Mouse (Mus musculus) forebrain, embryonic 16.5 days (tissue): ENCODE data around the gene Cdyl. TPM values are rescaled to one million over a fixed set of nuclear protein-coding genes. Genes with fewer than 3 reads are reported as not detected.

Source experiments
- ATAC-seq: fragments of 200-750 bp; cut with Nextera tagmentation; 2 replicates; pipeline ENCODE4 v1.8.0; 2017; ENCODE audit warnings: mild to moderate bottlenecking, moderate library complexity
- H3K27ac ChIP-seq: fragments of 300-500 bp; sonication (generic); 2 replicates; pipeline ENCODE4 v1.5.1; 2014; ENCODE audit warnings: low read length, control low read depth
- H3K27me3 ChIP-seq: fragments of 300-500 bp; sonication (generic); replicated peaks from 2 replicates; pipeline ENCODE4 v1.6.1; 2014; ENCODE audit warnings: low read length; ENCODE audit not compliant: control insufficient read depth, insufficient read depth
- H3K36me3 ChIP-seq: fragments of 300-500 bp; sonication (generic); 2 replicates; pipeline ENCODE4 v1.6.1; 2014; ENCODE audit not compliant: control insufficient read depth, insufficient read depth
- H3K4me1 ChIP-seq: fragments of 300-500 bp; sonication (generic); replicated peaks from 2 replicates; pipeline ENCODE4 v1.6.1; 2014; ENCODE audit warnings: low read length; ENCODE audit not compliant: control insufficient read depth, insufficient read depth
- H3K4me2 ChIP-seq: fragments of 300-500 bp; sonication (generic); 2 replicates; pipeline ENCODE4 v1.6.1; 2014; ENCODE audit warnings: mild to moderate bottlenecking, low read length, control low read depth
- H3K4me3 ChIP-seq: fragments of 300-500 bp; sonication (generic); replicated peaks from 2 replicates; pipeline ENCODE4 v1.5.1; 2014; ENCODE audit warnings: mild to moderate bottlenecking, low read length, control low read depth
- H3K9ac ChIP-seq: fragments of 300-500 bp; sonication (generic); replicated peaks from 2 replicates; pipeline ENCODE4 v1.6.1; 2014; ENCODE audit warnings: low read depth, low read length, control low read depth
- H3K9me3 ChIP-seq: fragments of 300-500 bp; sonication (generic); 2 replicates; pipeline ENCODE4 v1.6.1; 2016; ENCODE audit warnings: low read length; ENCODE audit not compliant: control insufficient read depth
- WGBS: fragments of 180-500 bp; shearing (Covaris S2); extraction: QIAGEN DNeasy Blood & Tissue Kit; methylation state at CpG from one replicate; pipeline ENCODE4 v1.1.7; 2014; 5-methylcytosine and 5-hydroxymethylcytosine counted together
- polyA plus RNA-seq: library from polyadenylated mRNA; unstranded; fragments of >200 nt; fragmentation: Nextera tagmentation; extraction: Ambion mirVana; gene quantifications from 2 replicates; pipeline ENCODE4 v1.2.1, GENCODE M21; 2015

Cdyl gene
- polyA plus RNA-seq, 1 experiment from 2014 or later = 4.2 TPM

GRCm38 (mm10) chr13:35798645-35799044, 139.0 kb downstream of the Cdyl start:
- no peak for ATAC-seq
- H3K9ac ChIP-seq = no peak overlapping the region
- H3K4me1 ChIP-seq = peaks cover 5% of the 10 kb centered on the region
- no peak overlapping the region for H3K4me2 ChIP-seq
- H3K36me3 ChIP-seq = no peaks in the 10 kb centered on the region
- no peaks in the 10 kb centered on the region; the same call in 1 of the 2 replicates for H3K9me3 ChIP-seq
- no peak overlapping the region for H3K4me3 ChIP-seq
- H3K27me3 ChIP-seq = no peaks in the 10 kb centered on the region
- H3K27ac ChIP-seq = no peak overlapping the region
- 63% methylated on average over 9 of the region's 9 CpGs for WGBS

- Histone ChIP-seq H3K4me1 (peaks cover 5% of the 10 kb centered on the region), H3K27ac (no peak overlapping the region), H3K4me2 (no peak overlapping the region), H3K9me3 (no peaks in the 10 kb centered on the region; the same call in 1 of the 2 replicates), H3K4me3 (no peak overlapping the region), H3K9ac (no peak overlapping the region), H3K36me3 (no peaks in the 10 kb centered on the region), H3K27me3 (no peaks in the 10 kb centered on the region)
- WGBS = 90% methylated on average over 7 of the region's 7 CpGs
- no peak for ATAC-seq
These were observed 140.6 kb downstream of the Cdyl start for GRCm38 (mm10) chr13:35800270-35800669.

DNA sequence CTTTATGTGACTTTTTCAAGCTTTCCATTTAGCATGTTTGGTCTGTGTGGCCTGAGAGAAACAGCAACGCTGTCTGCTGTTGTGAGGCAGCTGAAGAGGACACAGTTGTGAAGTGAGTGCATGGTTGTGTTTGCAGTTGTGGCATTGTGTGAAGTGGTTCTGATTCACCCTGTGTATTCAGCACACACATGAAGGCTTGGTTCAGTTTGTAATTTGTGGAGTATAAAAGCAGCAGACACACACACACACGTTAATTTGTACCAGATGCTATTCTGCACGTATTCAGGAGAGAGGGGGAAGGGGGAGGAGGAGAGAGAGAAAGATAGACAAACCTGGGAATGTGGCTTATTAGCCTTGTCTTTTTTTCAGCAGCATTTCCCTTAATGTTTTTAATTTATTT, 146.1 kb downstream of the Cdyl start:
- 37% methylated on average over 3 of the region's 3 CpGs for WGBS
- peak; percentile 47; the same call in 1 of the 2 replicates for ATAC-seq
- Histone ChIP-seq H3K27ac (no peak overlapping the region), H3K27me3 (no peaks in the 10 kb centered on the region), H3K4me1 (peaks cover 9% of the 10 kb centered on the region), H3K4me2 (no peak overlapping the region), H3K4me3 (no peak overlapping the region), H3K9ac (no peak overlapping the region), H3K36me3 (no peaks in the 10 kb centered on the region), H3K9me3 (no peaks in the 10 kb centered on the region; the same call in 1 of the 2 replicates)

- Histone ChIP-seq H3K36me3 (no peaks in the 10 kb centered on the region), H3K9ac (no peak overlapping the region), H3K4me2 (no peak overlapping the region), H3K27ac (no peak overlapping the region), H3K4me1 (peaks cover 9% of the 10 kb centered on the region), H3K9me3 (no peaks in the 10 kb centered on the region; the same call in 1 of the 2 replicates), H3K27me3 (no peaks in the 10 kb centered on the region), H3K4me3 (no peak overlapping the region)
- ATAC-seq = peak; percentile 77
- 48% methylated on average over 7 of the region's 7 CpGs for WGBS
These were observed 146.5 kb downstream of the Cdyl start for GRCm38 (mm10) chr13:35806165-35806564.

DNA sequence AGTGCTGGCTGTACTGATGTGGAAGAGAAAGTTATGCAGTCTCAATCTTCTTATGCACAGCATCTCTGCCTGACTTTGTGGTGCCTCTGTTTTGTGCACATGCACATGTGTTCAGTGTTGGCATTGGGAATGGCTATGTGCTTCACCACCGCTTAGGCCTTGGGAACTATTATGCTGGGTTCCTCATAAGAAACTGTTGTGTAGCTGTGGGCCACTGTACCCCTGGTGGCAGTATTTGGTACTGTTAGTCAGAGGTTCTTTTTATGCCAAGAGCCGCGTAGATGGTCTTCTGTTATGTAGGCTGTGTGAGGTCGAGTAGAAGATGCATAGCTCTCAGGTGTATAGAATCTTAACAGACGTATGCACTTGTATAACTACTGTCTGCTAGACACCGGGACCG, 147.4 kb downstream of the Cdyl start:
- Histone ChIP-seq H3K4me3 (no peak overlapping the region), H3K36me3 (no peaks in the 10 kb centered on the region), H3K4me2 (no peak overlapping the region), H3K9me3 (no peaks in the 10 kb centered on the region; the same call in 1 of the 2 replicates), H3K27me3 (no peaks in the 10 kb centered on the region), H3K4me1 (peaks cover 13% of the 10 kb centered on the region), H3K9ac (no peak overlapping the region), H3K27ac (no peak overlapping the region)
- ATAC-seq = no peak
- WGBS = 95% methylated on average over 7 of the region's 7 CpGs

- WGBS = over 99% methylated on average over 4 of the region's 4 CpGs
- no peak overlapping the region for H3K9ac ChIP-seq
- H3K9me3 ChIP-seq = no peaks in the 10 kb centered on the region
- no peak overlapping the region for H3K4me3 ChIP-seq
- H3K27ac ChIP-seq = no peak overlapping the region
- H3K4me2 ChIP-seq = no peak overlapping the region
- H3K27me3 ChIP-seq = no peaks in the 10 kb centered on the region
- ATAC-seq = no peak
- H3K36me3 ChIP-seq = no peaks in the 10 kb centered on the region
- H3K4me1 ChIP-seq = peaks cover 16% of the 10 kb centered on the region
These were observed 147.9 kb downstream of the Cdyl start for GRCm38 (mm10) chr13:35807525-35807924.

GRCm38 (mm10) chr13:35807940-35808339, 148.3 kb downstream of the Cdyl start:
- 92% methylated on average over 8 of the region's 8 CpGs for WGBS
- ATAC-seq = no peak

DNA sequence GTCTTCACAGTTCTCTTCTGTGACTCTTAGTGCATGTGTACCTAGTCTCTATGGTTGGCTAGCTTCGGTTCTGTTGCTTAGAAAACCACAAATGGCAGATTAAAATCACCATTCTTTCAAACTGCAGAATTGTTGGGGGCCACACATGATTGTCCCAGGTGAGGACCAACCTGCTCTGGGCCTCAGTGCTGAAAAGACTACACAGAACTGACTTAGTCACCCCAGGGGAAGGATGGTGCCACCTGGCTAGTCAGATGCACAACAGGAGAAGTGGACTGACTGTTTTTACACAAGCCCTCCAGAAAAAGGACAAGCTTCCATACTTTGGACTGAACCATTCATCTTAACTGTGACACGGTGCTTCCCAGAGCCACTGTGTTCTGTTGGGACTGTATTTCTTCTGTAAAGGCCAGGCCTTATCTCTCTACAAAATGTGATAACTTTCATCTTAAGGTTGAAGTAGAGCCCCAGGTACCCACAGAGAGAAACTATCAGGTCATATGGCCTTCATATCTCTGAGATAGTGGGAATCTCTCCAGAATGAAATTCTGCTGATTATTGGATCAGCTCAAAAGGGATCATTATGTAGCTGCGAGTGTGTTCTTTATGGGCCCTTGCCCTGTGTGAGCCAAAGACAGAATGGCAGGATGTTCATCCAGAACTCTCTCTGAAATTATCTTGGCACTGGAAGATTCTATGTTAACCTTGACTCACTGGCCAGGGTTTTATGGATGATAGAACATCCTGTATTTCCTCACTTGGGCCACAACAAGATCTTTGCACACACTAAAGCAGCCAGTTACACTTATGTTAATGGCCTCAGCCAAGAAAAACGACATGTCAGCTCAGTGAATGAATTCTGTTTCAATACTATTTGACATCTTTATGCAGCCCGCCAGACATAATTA, 149.9 kb downstream of the Cdyl start:
- no peak for ATAC-seq
- Histone ChIP-seq H3K27ac (no peak overlapping the region), H3K9ac (no peak overlapping the region), H3K27me3 (no peaks in the 10 kb centered on the region), H3K4me1 (peaks cover 16% of the 10 kb centered on the region), H3K4me3 (no peak overlapping the region), H3K36me3 (no peaks in the 10 kb centered on the region), H3K9me3 (no peaks in the 10 kb centered on the region), H3K4me2 (no peak overlapping the region)
- WGBS = 48% methylated on average over 5 of the region's 5 CpGs

More at GRCm38 (mm10) chr13:35807940-35808339, 148.3 kb downstream of the Cdyl start:
- no peak overlapping the region for H3K4me2 ChIP-seq
- H3K27ac ChIP-seq = no peak overlapping the region
- no peak overlapping the region for H3K9ac ChIP-seq
- no peaks in the 10 kb centered on the region for H3K36me3 ChIP-seq
- no peaks in the 10 kb centered on the region for H3K9me3 ChIP-seq
- no peak overlapping the region for H3K4me3 ChIP-seq
- H3K4me1 ChIP-seq = peaks cover 16% of the 10 kb centered on the region
- no peaks in the 10 kb centered on the region for H3K27me3 ChIP-seq

DNA sequence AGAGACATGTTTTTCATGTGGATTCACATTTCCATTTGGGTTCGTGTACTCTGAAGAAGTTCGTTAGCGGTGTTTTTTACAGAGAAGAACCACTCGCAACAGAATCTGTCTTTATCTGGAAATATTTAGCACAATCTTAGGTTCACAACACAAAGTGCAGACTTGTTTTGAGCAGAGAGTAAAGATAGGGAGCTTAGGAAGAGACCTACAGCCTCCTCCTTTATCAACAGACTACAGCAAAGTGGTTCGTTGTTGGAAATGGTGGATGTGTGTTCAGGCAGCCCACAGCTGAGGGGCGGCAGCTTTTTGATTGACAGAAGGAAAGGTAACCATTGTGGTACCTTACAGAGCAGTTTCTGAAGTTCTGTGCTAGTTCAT, 150.5 kb downstream of the Cdyl start:
- H3K9me3 ChIP-seq = no peaks in the 10 kb centered on the region
- WGBS = 41% methylated on average over 6 of the region's 6 CpGs
- no peak overlapping the region for H3K4me3 ChIP-seq
- H3K9ac ChIP-seq = no peak overlapping the region
- H3K4me1 ChIP-seq = peaks cover 16% of the 10 kb centered on the region
- no peak overlapping the region for H3K27ac ChIP-seq
- ATAC-seq = no peak
- H3K27me3 ChIP-seq = no peaks in the 10 kb centered on the region
- no peak overlapping the region for H3K4me2 ChIP-seq
- no peaks in the 10 kb centered on the region for H3K36me3 ChIP-seq
